Mouse (Mus musculus): ENCODE data around the gene Gipc1.

Gene Gipc1

DNA sequence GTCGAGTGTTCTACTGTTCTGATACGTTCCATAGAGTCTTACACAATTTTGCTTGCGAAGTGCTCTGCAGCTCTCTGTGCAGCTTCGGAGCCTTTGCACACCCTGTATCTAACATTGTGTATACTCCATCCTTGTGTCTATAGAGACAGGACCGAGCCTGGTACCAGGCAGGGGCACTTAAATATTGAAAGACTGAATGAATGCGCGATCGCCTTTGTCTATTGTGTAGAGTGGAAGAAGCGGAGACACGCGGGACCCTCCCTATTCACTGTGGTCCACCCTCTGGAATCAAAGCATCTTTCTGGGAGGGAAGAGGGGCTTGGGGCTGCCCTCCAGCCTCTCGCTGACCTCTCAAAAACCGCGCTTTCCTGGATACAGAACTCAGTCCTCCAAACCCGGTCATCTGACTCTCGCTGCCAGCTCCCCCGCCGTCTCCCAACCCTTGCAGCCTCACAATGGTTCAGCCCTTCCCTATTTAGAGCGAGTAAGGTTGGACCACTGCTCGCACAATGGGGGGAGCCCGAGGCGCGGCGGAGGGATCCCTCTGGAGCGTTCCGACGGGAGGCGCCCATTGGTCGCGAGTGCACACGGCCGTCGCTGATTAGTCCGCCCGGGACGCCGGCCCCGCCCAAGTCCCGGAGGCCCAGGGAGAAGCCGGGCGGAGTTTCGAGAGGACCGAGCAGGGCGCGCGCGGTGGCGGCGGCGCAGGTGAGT, at the start of gene Gipc1:
TSS of gene Gipc1 (plus strand) at position 648 of the 714 bp plus-strand sequence.
- DNase-seq (ENCODE audit: low spot score), result peak; percentile 95

DNA sequence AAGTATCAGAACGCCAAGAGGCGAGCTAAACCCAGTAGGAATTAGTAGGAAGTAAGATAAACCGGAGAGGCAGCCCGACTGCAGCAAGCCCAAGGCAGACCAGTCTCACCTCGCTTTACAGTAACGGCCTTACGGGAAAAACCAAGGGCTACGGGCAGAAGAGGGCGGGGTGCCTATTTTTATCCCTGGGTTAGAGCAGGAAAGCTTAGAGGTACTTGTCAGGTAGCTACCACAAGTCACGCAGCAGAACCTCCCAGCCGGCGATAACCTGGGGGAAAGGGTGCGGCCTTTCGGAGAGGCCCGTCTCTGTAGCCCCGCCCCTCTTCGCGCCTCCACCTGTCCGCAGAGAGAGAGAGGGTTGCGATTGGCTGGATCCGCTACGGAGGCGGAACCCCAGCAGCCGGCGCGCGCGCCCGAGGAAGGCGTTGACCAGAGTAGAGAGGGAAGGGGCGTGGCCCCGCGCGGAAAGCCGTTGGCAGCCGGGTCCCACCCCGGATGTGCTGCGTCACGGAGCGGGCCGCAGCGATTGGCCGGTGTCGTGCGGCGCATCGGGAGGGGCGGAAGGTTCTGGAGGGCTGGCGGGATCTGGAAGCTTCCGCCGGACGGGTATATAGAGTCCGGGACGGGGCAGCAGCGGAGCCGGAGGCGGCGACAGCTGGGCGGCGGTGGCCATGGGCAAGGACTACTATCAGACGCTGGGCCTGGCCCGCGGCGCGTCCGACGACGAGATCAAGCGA, 44.6 kb upstream of the Gipc1 start, which contains the start of the genes Tecr and Dnajb1:
TSS of gene Tecr (minus strand) at position 311 of the 737 bp plus-strand sequence.
TSS of gene Dnajb1 (plus strand) at position 533 of the 737 bp plus-strand sequence.
- peak; percentile 100 for DNase-seq (ENCODE audit: low spot score)

DNA sequence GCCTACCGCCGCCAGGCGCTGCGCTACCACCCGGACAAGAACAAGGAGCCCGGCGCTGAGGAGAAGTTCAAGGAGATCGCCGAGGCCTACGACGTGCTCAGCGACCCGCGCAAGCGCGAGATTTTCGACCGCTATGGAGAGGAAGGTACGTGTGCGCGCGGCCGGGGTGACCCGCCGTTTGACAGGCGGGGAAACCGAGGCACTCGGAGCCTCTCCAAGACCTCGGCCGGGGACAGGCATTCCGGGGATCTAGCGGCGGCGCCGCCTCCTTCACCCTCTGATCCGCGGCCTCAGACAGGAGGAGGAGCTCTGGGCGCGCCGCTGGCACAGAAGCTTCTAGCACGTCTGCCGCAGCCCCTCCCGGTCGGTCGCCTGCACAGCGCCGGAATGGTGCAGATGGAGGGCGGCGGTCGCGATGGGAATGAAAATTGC, 44.1 kb upstream of the Gipc1 start:
- no peak for DNase-seq (ENCODE audit: low spot score)

DNA sequence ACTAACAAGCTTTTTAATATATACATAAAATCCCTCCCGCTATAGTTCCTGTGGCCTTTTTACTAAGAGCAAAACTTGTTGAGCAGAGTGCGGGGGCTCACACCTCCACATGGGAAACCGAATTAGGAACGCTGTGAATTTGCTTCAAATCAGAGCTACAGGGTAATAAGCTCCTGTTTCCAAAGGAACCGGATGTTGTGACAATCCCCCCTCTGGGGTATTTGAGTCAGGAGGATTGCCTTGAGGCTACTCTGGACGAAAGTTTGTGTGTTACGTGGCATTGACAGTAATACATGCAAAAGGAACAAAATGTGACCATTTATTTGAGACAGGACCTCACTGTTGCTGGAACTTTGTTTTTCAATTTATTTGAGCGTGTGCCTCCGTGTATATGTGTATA, 43.4 kb upstream of the Gipc1 start:
- no peak for DNase-seq (ENCODE audit: low spot score)

DNA sequence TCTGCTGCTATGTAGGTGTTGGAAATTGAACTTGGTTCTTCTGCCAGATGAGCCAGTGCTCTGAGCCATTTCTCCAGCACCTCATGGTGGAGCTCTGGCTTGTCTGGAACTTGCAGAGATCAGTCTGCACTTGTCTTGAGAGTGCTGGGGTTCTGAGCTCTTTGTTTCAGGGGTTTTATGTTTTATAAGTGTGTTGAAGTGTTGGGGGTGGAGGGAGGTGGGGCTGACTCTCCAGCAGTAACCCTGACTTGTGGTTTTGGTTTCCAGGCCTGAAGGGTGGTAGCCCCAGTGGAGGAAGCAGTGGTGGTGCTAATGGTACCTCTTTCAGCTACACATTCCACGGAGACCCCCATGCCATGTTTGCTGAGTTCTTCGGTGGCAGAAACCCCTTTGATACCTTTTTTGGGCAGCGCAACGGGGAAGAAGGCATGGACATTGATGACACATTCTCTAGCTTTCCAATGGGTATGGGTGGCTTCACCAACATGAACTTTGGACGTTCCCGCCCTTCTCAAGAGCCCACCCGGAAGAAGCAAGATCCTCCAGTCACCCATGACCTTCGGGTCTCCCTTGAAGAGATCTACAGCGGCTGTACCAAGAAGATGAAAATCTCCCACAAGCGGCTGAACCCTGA, 42.8 kb upstream of the Gipc1 start:
- no peak for DNase-seq (ENCODE audit: low spot score)

DNA sequence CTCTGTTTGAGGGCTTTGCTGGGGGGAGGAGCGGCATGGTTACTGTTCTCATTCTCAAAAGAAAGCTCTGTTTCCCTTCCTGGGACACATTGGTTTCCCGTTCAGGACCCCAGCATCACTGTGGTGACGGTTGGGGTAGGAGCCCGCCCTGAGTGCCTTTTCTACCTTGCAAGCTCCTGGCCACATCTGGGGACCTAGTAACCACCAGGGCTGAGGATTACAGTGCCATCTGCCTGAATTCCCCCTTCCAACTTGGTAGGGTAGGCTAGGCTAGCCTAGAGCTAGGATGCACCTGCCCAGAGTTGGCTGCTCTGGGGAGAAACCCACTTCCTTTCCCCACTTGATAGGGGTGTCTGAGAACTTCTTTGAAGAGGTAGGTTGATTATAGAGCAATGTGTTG, 40.6 kb upstream of the Gipc1 start:
- no peak for DNase-seq (ENCODE audit: low spot score)

DNA sequence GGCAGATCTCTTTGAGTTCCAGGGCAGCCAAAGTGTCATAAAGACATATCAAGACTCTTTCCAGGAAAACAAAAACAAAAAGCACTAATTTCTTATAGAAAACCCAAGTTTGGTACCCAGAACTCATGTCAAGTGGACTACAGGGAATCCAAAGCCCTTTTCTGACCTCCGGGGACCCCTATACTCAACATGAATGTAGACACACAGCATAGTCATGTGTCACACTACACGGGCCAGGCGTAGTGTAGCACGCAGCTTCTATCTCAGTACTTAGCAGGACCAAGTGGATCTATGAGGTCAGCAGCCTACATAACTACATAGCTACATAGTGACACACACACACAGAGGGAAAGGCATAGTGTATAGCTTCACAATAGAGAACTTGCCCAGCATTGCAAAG, 38.8 kb upstream of the Gipc1 start:
- DNase-seq (ENCODE audit: low spot score), result no peak

DNA sequence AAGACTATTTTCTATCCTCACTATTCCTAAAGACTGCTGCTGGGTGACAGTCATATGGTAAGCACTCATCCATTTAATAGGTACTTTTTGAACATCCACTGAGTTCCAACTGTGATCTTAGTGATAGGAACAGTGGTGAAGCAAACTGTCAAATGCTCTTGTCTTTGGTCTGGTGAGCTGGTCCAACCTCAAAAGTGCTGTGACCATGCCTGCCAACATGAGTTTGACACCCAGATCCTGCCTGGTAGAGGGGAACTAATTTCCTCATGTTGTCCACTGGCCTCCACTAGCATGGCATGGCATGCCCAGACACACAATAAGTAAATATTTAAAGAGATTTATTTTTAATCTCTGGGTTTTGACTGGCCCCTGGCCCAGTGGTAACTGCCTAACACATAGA, 35.9 kb upstream of the Gipc1 start:
- DNase-seq (ENCODE audit: low spot score), result no peak

DNA sequence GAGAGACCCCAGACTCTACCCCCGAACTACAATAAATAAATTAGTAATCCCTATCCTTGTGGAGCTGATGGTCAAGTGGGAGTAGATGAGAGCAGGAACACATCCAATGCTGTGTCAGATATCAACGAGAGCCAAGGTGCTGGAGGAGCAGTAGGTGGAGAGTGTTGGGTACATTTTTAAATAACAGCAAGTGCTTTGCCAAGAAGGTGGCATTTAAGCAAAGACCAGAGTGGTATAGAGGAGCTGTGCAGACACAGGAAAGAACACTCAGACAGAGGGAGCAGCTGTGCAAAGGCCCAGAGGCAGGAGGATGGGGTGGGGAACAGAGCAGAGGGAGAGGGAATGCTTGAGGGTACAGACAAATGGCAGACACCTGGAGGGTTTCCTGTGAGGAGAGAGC, 35.4 kb upstream of the Gipc1 start:
- DNase-seq (ENCODE audit: low spot score), result no peak

DNA sequence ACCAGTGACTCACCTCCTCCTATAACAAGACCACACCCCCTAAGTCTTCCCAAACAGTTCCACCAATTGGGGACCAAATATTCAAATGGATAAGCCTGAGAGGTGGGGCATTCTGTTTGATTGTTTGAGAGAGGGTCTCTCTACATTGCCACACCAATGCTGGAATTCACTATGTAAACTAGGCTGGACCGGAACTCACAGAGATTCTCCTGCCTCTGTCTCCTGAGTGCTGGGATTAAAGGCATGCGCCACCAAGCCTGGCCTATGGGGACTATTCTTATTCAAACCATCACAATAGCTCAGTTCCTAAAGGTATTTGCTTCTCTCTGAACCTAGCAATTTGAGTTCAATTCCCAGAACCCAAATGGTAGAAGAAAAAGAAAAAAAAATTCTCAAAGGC, 33.9 kb upstream of the Gipc1 start:
- DNase-seq (ENCODE audit: low spot score), result no peak

DNA sequence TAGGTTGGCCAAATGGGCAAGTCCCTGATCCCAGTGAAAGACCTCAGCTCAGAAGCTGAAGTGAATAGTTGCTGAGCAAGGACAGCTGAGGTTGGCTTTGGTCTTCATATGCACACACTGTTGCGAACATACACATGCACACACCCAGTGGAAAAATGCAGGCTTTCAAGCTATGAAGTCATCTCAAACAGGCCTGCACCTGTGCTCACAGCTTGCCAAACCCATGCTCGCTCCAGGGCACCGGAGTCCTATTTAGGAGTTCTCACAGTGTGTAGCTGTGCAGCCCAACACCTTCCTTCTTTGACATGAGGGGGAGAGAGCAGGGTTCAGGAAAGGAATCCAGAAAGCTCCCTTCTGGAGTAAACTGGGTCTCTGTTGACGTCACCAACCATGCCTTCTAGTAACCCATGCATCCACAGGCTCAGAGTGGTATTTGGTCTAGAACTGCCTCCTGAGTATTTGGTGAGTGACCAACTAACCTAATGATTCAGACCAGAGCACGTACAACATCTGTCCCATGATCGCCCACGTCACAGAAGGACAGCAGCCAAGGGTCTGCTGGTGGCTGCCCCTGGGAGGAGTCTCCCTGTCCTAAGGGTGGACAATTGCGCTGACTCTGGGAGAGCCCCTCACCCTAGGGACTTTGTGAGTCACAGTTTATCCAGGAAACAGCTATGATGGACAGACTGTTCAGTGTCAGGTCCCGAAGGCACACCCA, 32.8 kb upstream of the Gipc1 start:
- no peak for DNase-seq (ENCODE audit: low spot score)

DNA sequence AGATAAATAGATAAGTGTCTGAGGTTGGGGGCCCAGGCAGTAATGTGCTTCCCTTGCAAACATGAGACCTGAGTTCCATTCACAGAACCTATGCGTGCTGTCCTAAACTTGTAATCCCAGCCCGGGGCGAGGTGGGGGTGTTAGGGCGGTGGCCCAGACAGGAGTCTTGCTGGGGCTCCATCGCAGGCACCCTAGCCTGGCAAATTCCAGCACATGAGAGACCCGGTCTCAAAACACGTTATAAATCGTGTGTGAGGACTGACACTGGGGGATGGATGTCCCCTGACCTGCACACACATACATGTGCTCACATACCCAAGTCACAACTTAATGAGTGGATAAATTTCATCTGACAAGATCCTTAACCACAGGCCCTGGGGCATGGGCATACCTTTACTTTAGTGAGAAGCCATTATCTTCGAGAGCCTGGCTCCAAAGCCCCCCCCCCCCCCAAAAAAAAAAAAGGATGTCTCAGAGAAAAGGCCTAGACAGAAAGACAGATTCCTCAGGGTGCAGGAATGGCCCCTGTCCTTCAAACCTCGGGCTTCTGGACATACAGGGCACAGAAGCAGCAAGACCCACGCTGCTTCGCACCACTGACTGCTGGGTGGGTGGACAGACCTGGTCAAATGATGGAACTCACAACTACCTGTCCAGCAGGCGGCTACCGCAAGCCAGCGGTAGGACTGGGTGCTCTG, 30.6 kb upstream of the Gipc1 start:
- DNase-seq (ENCODE audit: low spot score), result no peak

DNA sequence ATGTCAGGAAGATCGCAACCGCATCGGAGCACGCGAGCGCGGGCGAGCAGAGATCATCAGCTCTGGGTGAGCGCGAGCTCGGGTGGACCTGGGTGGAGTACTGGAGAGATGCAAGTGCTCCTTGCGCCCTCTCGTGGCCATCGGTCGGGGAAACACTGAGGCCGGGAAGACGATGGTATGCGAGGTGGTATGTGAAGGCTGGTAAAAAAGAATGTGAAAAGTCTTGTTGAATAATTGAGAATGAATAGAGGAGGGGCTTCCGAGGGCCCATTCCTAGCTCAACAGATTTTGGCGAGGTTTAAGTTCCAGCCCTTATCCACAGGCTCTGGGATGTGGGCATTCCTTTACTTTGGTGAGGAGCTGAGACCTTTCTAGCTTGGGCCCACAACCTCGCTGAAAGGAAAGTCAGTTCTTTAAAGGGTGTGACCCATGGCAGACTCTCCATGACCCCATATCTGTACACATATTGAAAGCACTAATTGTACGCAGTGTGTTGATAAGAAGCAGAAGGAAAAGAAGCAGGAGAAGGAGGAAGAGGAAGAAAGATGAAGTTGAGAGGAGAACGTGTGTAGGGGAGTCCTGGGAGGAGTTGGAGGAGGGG, 30.0 kb upstream of the Gipc1 start:
- DNase-seq (ENCODE audit: low spot score), result peak; percentile 76

DNA sequence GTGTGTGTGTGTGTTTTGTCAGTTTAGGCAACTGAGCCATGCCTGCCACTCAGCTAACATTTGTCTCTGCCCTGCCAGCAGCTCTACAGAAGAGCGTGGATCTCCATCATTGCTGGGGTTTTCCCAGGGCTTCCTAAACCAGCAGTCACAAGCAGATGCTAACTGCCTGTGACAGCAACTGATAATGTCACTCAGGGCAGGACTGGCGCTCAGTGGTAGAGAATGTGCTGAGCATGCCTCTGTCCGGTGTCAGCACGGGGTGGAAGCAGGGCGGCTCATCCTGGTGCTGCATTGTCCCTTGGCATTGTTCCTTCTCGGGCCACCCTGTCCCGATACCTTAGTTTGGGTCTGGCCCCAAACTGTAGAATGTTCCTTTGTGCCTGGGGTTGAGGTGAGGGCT, 28.9 kb upstream of the Gipc1 start:
- no peak for DNase-seq (ENCODE audit: low spot score)

DNA sequence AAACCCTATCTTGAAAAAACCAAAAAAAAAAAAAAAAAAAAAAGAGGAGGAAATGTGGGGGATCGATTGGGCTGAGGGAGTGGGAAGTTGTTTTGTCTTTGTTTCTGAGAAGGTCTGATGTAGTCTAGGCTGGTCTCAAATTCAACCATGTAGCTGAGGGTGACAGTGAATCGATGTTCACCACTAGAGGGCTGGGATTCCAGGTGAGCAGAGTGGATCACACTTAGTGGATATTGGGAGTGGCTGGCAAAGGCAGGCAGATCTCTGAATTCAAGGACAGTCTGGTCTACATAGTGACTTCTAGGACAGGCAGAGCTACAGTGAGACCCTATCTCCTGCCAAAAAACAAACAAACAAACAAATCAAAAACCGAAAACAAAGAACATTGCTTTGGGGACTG, 27.7 kb upstream of the Gipc1 start:
- no peak for DNase-seq (ENCODE audit: low spot score)

DNA sequence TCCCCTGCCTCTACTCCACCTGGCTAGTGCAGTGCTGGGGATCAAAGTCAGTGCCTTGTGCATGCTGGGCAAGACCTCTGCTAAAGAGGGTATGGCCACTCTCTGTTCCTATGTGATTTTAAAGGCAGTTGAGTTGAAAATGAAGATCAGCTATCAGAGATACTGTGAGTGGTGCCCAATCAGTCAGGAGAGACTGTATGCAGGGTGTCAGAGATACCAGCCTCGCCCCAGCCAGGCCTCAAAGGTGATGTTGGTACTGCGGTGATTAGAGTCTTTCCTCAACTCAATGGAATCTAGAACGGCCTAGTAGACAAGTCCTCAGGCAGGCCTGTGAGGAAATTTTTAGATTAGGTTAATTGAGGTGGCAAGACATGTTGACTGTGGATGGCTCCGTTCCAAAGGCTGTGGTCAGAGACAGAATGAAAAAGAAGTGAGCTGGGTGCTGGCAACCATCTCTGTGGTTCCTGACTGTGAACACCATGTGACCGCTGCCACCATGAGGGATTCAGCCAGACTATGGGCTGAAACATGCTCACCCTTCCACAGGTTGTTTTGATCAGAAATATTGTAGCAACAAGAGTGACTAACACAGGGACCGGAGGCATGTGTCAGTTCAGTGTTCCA, 26.7 kb upstream of the Gipc1 start:
- no peak for DNase-seq (ENCODE audit: low spot score)

DNA sequence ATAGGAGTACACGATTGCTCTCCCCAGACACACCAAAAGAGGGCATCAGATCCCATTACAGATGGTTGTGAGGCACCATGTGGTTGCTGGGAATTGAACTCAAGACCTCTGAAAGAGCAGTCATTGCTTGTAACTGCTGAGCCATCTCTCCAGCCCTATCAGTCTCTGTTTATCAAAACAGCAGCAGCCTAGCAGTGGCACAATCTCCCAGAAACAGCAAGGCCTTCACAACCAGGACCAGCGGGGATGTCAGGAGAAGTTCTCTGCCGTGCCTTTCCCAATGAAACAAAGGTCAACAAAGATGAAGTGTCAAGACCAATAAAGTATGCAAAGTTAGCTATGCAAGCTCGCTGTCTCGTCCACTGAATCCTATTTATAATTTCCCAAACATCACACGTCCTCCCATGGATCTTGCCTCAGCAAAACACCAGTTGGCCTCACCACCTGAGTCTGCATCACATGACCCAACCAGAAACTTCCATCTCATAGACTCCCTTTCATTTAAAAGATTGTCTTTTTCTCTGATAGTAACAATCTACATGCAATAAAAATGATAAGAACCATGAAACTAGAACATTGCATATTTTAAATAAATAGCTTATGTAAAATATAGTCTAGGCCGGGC, 20.3 kb upstream of the Gipc1 start:
- DNase-seq (ENCODE audit: low spot score), result no peak

DNA sequence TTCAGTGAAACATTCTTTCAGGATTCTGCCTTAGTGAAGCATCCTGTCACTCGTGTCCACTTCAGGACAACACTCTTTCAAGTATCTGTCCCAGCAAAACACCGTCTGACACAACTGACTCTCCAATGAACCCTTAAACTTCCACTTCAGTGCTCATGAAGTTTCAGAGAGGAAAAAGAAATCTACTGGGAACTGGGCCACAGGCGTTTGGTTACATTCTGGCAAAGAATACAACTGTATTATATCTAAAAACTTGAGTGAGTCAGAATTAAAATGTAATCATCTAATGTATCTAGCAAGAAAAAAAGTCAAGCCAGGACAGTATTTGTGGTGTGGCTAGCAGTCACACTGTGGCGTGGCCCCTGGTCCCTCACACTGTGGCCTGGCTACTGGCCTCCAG, 13.6 kb upstream of the Gipc1 start:
- no peak for DNase-seq (ENCODE audit: low spot score)

DNA sequence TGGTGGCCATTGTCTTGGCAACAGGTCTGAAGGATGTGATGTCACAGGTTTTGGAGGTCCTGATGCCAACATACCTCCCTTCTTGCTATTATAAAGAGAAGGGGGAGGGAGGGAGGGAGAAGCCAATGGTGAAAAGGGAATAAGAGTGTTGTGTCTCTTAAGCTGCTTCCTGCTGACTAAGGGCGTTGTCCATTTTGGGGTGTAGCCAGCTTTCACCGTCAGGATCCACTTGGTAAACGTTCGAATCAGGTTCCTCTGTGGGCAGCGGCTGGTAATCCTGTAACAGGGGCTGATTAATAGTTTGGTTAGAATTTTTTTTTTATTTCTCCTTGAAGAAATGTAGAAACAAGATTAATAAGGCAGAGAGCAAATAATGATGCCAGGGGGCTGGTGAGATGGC, 12.8 kb upstream of the Gipc1 start:
- DNase-seq (ENCODE audit: low spot score), result no peak

DNA sequence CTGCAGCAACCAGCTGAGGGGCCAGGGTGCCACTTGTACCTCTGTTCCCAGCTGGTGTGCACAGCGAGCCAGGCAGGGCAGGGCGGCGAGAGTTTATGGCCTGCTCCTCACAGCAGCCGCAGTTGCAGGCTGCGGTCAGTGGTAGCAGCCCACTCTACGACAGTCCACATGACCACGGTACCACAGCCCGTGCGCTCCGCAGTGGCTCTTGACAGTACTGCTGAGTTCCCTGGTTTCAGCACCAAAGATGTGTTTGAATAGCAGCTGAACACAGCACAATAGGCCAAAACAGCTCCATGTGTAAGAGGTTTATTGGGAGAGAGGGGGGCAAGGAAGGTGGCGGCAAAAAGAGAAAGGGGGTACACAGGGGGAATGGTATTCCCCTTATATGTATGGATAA, 5.0 kb upstream of the Gipc1 start:
- DNase-seq (ENCODE audit: low spot score), result no peak

DNA sequence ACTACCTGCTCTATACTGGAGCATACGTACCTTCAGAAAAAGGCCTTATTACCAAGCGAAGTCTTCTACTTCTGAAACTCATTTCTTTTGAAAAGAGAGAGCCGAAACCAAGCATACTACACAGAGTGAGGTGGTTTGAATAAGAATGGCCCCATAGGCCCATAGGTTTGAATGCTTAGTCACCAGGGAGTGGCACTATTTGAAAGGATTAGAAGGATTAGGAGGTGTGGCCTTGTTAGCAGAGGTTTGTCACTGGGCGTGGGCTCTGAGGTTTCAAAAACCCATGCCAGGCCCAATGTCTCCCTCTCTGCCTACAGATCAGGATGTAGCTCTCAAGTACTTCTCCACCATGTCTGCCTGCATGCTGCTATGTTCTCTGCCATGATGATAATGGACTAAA, 4.4 kb upstream of the Gipc1 start:
- DNase-seq (ENCODE audit: low spot score), result no peak
